Comparison of ENCODE assay signal across 17 mouse cellular contexts in the genomic region with DNA sequence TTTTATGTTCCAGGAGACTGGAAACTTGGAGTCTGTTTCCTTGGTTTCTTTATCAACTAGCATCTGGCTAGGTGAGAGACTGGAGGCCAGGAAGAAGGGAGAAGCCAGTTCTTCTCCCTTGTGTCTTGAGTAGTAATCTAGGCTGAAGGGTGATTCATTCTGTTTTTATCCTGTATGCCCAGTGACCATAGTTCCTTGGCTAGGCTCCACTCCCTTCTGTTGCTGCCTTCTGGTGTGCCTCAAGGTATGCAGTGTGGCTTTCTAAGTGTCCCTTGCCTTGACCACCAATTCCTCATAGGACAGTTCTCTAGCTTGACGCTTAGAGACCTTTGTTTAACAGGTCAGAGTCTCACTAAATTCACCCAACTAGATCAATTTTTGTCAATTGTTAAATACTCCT.
"Had no signal": no experiment of that assay in that cellular context is flagged by ENCODE, and none has a peak within 500 bp of the region (broad histone marks: within the 10 kb centered on the region; RNA-seq: fewer than 3 reads in every experiment).

No protein-coding gene starts in this region.

- H3K27me3 ChIP-seq: kidney, embryonic 15.5 days; liver, embryonic 13.5 days; midbrain, embryonic 12.5 days; neural tube, embryonic 13.5 days had no signal

- ATAC-seq: lung, postnatal 0 days; midbrain, embryonic 16.5 days had no signal

- H3K4me3 ChIP-seq: kidney, embryonic 15.5 days; liver, embryonic 13.5 days; midbrain, embryonic 12.5 days; myocyte; neural tube, embryonic 13.5 days had no signal

- H3K36me3 ChIP-seq: kidney, embryonic 15.5 days; liver, embryonic 13.5 days; midbrain, embryonic 12.5 days; neural tube, embryonic 13.5 days had no signal

- H3K27ac ChIP-seq: kidney, embryonic 15.5 days; liver, embryonic 13.5 days; macrophage; midbrain, embryonic 12.5 days; neural tube, embryonic 13.5 days had no signal

- H3K4me1 ChIP-seq: kidney, embryonic 15.5 days; liver, embryonic 13.5 days had no signal

- DNase-seq: kidney, adult 8-10 months; kidney, postnatal 10 days; kidney, postnatal 36 days; liver, embryonic 13.5 days; lung, embryonic 14.5 days; retina, postnatal 1 day; right cerebral cortex, postnatal 25 days; spleen, adult 18-20 months; thymus, adult 18-20 months; thymus, postnatal 36 days had no signal

- H3K9ac ChIP-seq: kidney, embryonic 15.5 days; liver, embryonic 13.5 days; lung, embryonic 14.5 days; midbrain, embryonic 12.5 days; neural tube, embryonic 13.5 days had no signal

- H3K4me2 ChIP-seq: kidney, embryonic 15.5 days; liver, embryonic 13.5 days; lung, embryonic 14.5 days; midbrain, embryonic 12.5 days; neural tube, embryonic 13.5 days had no signal

- H3K9me3 ChIP-seq: kidney, embryonic 15.5 days; liver, embryonic 13.5 days; midbrain, embryonic 12.5 days; neural tube, embryonic 13.5 days had no signal
